Mouse (Mus musculus) 3134 (cell line): ENCODE data around the gene Lemd2.

Source experiments
- DNase-seq: peaks from one replicate; pipeline ENCODE4 v3.0.0-alpha.2; 2011; ENCODE audit warnings: low spot score; ENCODE audit not compliant: insufficient read length; ENCODE audit errors: extremely low read depth

The Lemd2 gene

GRCm38 (mm10) chr17:27228216-27228915 lies 24.1 kb upstream of the Lemd2 start:
- peak; percentile 69 for DNase-seq

GRCm38 (mm10) chr17:27227258-27227657 lies 23.0 kb upstream of the Lemd2 start:
- no peak for DNase-seq

DNA sequence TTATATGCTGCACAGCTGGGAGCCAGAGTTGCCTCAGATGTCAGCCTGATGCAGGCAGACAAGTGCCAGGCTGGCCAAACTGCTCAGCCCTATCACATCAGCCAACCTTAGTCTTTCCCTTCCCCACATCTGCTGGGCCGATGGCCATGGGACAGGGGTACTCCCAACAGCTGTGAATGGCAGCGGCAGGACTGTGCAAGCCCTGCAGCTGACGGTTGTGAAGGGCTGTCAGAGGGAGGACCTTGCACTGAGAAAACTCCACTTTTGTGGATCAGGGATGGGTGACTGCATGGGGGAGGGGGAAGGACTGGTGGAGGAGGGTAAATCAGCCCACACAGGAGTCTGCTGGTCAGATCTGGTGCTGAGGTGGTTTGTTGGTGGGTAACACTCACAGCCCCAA lies 22.4 kb upstream of the Lemd2 start:
- no peak for DNase-seq

GRCm38 (mm10) chr17:27225801-27226200 lies 21.5 kb upstream of the Lemd2 start:
- DNase-seq = no peak

- DNase-seq = no peak
These were observed 19.6 kb upstream of the Lemd2 start for GRCm38 (mm10) chr17:27223821-27224220.

DNA sequence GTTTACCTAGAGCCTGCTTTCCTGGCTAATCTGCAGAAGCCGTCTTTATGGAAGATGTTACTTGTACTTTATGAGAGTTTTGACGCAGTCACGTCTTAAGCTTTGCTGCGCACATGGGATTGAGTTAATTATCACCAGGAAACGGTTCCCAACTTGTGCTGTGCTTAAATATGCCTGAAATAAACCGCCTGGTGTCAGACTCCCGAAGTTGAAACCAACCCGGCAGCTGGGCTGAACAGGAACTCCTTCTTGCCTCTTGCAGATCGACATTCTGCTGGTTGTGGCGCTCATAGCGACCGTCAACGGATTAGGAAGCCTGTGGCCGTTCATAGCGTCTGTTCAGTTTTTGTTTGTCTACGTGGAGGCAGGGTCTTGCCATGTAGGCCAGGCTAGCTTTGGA lies 17.3 kb upstream of the Lemd2 start:
- DNase-seq = no peak

DNA sequence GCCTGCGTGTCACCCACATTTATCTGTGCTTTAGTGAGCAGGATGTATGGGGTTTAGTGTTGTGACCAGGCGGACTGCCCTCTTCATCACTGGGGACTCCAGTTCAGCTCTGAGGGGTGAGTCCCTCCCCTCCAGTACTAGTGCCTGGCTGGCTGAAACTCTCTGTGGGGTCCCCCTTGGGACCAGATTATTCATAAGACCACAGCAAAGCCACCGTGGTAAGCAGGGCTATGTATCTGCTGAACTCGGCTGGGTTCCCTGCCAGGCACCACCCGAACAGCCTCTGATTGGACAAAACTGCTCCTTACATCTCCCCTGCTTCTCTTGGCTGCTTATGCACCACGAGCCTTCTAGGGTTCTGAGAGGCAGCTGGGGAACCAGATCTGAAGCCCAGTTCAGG lies 14.6 kb upstream of the Lemd2 start:
- peak; percentile 43 for DNase-seq

- no peak for DNase-seq
These were observed 14.1 kb upstream of the Lemd2 start for GRCm38 (mm10) chr17:27218364-27218763.

DNA sequence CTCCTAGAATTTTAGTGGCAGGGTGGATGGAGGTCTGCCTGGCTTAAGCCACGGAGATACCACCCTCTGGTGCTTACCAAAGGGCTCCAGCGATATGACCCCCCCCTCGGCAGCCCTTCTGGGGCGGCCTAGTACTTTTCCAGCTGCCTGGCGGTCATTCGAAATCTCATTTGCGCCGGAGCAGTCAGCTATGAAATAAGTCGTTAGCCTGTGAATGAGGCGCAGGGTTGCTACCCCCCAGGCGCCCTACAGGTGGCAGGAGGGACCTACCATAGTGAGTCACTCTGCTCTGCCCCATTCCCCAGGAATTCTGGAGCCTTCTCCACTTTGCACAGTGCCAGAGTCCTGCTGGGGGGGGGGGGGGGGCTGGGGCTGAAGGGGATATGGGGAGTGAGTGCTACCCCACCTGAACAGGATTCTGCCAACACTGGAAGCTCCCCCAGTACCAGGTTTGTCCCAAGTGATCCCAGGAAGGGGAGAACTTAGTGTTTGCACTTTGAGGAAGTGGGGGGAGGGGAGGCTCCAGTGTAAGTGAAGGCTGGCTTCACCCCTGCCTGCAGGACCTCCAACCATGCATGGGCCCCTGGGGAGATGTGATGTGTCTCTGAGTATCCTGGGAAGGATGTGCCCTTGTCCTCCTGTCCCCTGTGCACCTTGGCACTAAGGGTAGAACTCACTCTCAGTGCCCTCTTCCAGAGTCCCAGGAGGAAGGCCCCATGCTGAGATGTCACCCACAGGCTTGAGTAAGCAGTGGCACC lies 8.7 kb upstream of the Lemd2 start:
- DNase-seq = peak; percentile 78

DNA sequence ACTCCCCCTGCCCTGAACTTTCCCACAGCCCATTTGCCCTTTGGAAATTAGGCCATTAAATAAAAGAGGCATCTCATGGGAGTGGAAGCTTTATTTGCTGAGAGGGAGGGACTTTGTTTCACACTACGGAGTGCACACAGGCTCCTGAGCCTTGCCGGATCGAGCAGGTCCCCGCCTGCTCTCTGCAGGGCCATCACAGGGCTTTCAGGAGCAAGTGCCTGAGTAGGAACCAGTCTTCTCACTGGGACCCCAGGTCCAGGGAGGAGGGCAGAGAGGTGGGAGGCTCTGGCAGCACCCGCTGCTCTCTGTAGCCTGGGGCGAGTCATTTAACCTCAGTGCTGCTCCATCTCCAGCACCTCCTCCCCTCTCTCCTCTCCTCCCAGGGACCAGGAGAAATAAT lies 7.7 kb upstream of the Lemd2 start:
- no peak for DNase-seq

- no peak for DNase-seq
These were observed 2.9 kb upstream of the Lemd2 start for GRCm38 (mm10) chr17:27207113-27207707.

DNA sequence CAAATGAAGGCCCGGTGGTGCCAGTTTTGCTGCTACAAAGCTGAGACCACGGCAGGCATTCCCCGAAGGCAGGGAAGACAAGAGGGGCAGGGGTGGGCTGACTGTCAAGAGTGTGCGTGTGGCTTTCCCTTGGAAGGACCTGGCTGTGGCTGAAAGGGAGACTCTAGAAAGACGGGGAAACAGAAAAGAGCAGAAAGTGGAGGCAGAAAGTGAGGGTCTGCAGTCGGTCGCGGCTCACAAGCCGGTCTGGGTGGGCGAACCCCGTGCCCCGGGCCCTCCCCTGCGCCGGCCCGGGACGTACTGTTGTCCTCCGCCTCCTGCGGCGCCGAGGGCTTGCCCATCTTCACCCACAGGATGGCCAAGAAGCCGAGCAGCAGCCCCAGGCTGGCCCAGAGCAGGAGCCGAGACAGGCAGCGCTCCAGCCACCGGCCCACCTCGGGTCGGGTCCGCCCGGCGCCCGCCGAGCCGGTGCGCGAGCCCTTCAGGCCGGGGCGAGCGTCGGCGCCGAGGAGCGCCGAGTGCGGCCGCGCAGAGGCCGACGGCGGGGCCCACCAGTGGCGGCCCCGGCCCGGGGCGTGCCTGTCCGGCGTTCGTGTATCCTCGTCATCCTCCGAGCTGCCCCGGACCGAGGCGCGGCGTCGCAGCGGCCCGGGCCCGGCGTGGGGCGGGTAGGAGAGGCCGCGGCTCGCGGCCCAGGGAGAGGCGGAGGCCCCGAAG lies 753 bp downstream of the Lemd2 start:
- DNase-seq = peak; percentile 71

- DNase-seq = no peak
These were observed 1.3 kb downstream of the Lemd2 start for GRCm38 (mm10) chr17:27202919-27203357.

DNA sequence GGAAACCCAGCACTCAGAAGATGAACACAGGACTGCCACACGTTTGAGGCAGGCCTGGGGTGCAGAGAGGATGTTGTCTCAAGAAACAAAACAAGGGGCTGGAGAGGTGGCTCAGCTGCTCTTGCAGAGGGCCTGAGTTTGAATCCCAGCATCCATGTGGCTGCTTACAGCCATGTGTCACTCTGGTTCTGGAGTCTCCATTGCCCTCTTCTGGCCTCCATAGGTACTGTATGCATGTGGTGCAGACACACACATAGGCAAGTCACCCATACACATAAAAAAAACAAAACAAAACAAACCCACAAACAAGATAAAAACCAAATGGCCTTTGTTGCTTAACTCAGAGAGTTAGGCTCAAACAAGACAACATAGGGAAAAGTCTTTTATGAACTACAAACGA lies 2.3 kb downstream of the Lemd2 start:
- no peak for DNase-seq

- no peak for DNase-seq
These were observed 3.5 kb downstream of the Lemd2 start for GRCm38 (mm10) chr17:27200801-27201200.

GRCm38 (mm10) chr17:27199864-27200263 lies 4.4 kb downstream of the Lemd2 start:
- no peak for DNase-seq

DNA sequence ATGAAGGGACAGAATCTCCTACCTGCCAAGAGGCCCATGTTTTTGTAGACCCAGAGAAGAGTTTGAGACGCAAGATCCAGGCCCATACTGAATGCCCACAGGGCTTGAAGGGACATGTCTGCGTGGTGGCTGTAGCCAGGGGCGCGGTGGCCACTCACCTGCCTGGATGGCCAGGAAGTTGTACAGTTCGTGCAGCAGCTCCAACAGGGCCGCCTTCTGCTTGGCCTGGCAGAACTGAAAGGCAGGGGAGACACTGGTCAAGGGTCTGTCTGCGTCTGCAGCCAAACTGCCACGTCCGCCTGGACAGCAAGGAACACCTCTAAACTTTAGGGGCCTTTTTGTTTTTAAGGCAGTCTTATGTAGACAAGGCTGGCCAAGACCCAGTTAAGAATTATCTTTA lies 5.1 kb downstream of the Lemd2 start:
- DNase-seq = no peak

GRCm38 (mm10) chr17:27196206-27196605 lies 8.1 kb downstream of the Lemd2 start:
- no peak for DNase-seq

DNA sequence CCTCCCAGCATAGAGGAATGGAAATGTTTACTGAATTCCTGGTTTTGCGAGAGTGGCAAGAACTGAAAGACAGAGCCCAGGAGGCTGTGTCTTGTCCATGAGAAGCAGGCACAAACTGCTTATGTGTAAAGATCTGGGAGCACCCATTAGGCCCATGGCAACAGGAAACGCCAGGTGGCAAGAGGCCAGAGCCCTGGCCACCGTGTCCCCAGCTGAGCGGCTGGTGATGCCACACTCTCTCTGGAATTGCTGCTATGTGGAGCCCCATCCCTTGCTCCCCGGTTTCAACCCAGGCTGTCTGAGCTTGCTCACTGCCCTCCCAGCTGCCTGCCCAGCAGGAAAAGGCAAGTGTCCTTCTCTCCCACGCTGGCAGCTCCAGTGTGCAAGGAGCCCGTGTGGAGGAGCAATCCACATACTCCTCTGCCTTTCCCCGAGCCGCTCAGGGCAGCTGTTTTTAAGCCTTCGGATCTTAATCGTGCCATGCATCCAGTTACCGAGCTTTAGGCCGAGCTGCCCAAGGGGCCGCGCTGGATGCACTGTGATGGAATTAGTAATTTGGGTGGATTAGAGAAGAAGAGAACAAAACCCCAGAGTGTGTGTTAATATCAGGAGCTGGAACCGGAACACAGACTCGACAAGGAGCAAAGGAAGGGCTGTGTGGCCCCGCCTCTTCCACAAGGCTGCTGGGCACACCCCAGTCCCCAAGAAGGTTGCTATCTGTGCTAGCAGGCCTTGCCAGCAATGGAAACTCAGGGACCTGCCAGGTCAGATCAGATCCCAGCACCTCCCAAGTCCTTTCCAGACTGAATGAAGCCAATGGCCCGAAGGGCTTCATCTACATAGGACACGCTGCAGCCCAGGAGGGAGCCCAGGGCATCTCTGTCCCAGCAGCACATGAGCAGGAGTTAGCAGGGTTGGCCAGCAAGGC lies 9.7 kb downstream of the Lemd2 start:
- DNase-seq = no peak

GRCm38 (mm10) chr17:27191804-27192203 lies 12.5 kb downstream of the Lemd2 start:
- DNase-seq = no peak
